Mouse (Mus musculus): ENCODE results near the gene Paox. TPM values are rescaled to one million over a fixed set of nuclear protein-coding genes. Genes with fewer than 3 reads are reported as not detected.

The Paox gene
- polyA plus RNA-seq, 1 experiment from 2014 or later: 20.2 TPM

Other genes starting within 250 kb of the Paox start
- 0.12 and 0.22 TPM in 2 replicates for gene Kndc1, start 221.1 kb upstream of the Paox start, polyA plus RNA-seq (2015; fragmentation: Nextera tagmentation; extraction: Ambion mirVana)
- gene Utf1, start 172.0 kb upstream of the Paox start, polyA plus RNA-seq (2015; fragmentation: Nextera tagmentation; extraction: Ambion mirVana): 0.21 TPM in 1 of 2 replicates, not detected in the other
- gene 6430531B16Rik, start 137.0 kb upstream of the Paox start, polyA plus RNA-seq (2015; fragmentation: Nextera tagmentation; extraction: Ambion mirVana): 0.71 and 0.94 TPM in 2 replicates
- 1.6 and 1.8 TPM in 2 replicates for gene Adam8, start 123.2 kb upstream of the Paox start, polyA plus RNA-seq (2015; fragmentation: Nextera tagmentation; extraction: Ambion mirVana)
- gene Zfp511, start 79.4 kb upstream of the Paox start, polyA plus RNA-seq (2015; fragmentation: Nextera tagmentation; extraction: Ambion mirVana): 38.0 and 40.6 TPM in 2 replicates
- gene Tubgcp2, start 79.1 kb upstream of the Paox start, polyA plus RNA-seq (2015; fragmentation: Nextera tagmentation; extraction: Ambion mirVana): 57.7 and 58.8 TPM in 2 replicates
- not detected in 2 replicates for gene Msx3, start 66.7 kb upstream of the Paox start, polyA plus RNA-seq (2015; fragmentation: Nextera tagmentation; extraction: Ambion mirVana)
- 0.99 and 1.9 TPM in 2 replicates for gene Caly, start 33.3 kb upstream of the Paox start, polyA plus RNA-seq (2015; fragmentation: Nextera tagmentation; extraction: Ambion mirVana)
- gene Prap1, start 22.4 kb upstream of the Paox start, polyA plus RNA-seq (2015; fragmentation: Nextera tagmentation; extraction: Ambion mirVana): 0.27 and 0.62 TPM in 2 replicates
- 36.1 and 41.3 TPM in 2 replicates for gene Fuom, start 13.4 kb upstream of the Paox start, polyA plus RNA-seq (2015; fragmentation: Nextera tagmentation; extraction: Ambion mirVana)
- gene Echs1, start 677 bp downstream of the Paox start, polyA plus RNA-seq (2015; fragmentation: Nextera tagmentation; extraction: Ambion mirVana): 183 and 199 TPM in 2 replicates
- gene Mtg1, start 21.8 kb downstream of the Paox start, polyA plus RNA-seq (2015; fragmentation: Nextera tagmentation; extraction: Ambion mirVana): 30.5 and 33.8 TPM in 2 replicates
- 0.41 and 0.51 TPM in 2 replicates for gene Sprn, start 39.1 kb downstream of the Paox start, polyA plus RNA-seq (2015; fragmentation: Nextera tagmentation; extraction: Ambion mirVana)
- gene Olfr522, start 49.0 kb downstream of the Paox start, polyA plus RNA-seq (2015; fragmentation: Nextera tagmentation; extraction: Ambion mirVana): not detected in 2 replicates
- not detected in 2 replicates for gene Olfr523, start 57.4 kb downstream of the Paox start, polyA plus RNA-seq (2015; fragmentation: Nextera tagmentation; extraction: Ambion mirVana)
- gene Olfr524, start 90.2 kb downstream of the Paox start, polyA plus RNA-seq (2015; fragmentation: Nextera tagmentation; extraction: Ambion mirVana): not detected in 2 replicates
- 0.04 TPM in 1 of 2 replicates, not detected in the other for gene Cd163l1, start 102.5 kb downstream of the Paox start, polyA plus RNA-seq (2015; fragmentation: Nextera tagmentation; extraction: Ambion mirVana)
- gene 5830411N06Rik, start 131.5 kb downstream of the Paox start, polyA plus RNA-seq (2015; fragmentation: Nextera tagmentation; extraction: Ambion mirVana): not detected in 2 replicates
- not detected in 2 replicates for gene Olfr525, start 205.1 kb downstream of the Paox start, polyA plus RNA-seq (2015; fragmentation: Nextera tagmentation; extraction: Ambion mirVana)
- not detected in 2 replicates for gene Olfr527, start 218.2 kb downstream of the Paox start, polyA plus RNA-seq (2015; fragmentation: Nextera tagmentation; extraction: Ambion mirVana)
- not detected in 2 replicates for gene Olfr60, start 245.9 kb downstream of the Paox start, polyA plus RNA-seq (2015; fragmentation: Nextera tagmentation; extraction: Ambion mirVana)

All from kidney, embryonic 16.5 days (tissue).